Comparison of ENCODE assay signal across 8 mouse cellular contexts in the genomic region with DNA sequence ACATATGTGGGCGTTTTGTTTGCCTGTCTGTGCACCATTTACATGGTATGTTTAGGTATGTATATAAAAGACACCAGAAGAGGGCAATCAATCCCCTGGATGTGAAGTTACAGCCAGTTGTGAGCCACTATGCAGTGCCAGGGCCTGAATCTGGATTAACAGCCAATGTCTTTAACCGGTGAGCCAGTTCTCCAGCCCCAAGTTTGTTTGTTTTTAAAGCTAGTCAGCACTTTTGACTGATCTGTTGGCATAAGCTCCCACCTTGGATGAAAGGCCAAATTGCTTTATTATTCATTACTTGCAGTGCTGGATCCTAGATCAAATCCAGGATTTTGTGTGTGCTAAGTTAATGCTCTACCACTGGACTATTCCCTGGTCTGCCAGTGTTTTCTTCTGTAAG. TPM values are rescaled to one million over a fixed set of nuclear protein-coding genes. Genes with fewer than 3 reads are reported as not detected.
DNase-seq lines count a peak whose midpoint lies in the region; ATAC-seq lines count a peak whose summit lies in the region.

No protein-coding gene starts in this region.

- ATAC-seq in forebrain, embryonic 15.5 days (replicated peaks) = no peak
- ATAC-seq in liver, embryonic 11.5 days (replicated peaks; ENCODE audit: low FRiP score) = no peak

- 58% methylated on average over 2 of the region's 2 CpGs for WGBS in forebrain, embryonic 15.5 days
- WGBS in liver, embryonic 11.5 days = 68% methylated on average over 2 of the region's 2 CpGs

- intact Hi-C loops in gastrocnemius, postnatal 36 days (cut with DNase I) = no loop called here

- no peaks in the 10 kb centered on the region for H3K36me3 ChIP-seq in forebrain, embryonic 15.5 days
- no peaks in the 10 kb centered on the region for H3K36me3 ChIP-seq in liver, embryonic 11.5 days (ENCODE audit: control insufficient read depth, insufficient read depth, low read length)

- peak overlapping the region; percentile 76; the same call in 1 of the 2 replicates for H3K4me3 ChIP-seq in forebrain, embryonic 15.5 days
- peak overlapping the region; percentile 78; the same call in 1 of the 2 replicates for H3K4me3 ChIP-seq in liver, embryonic 11.5 days (ENCODE audit: low read depth, low read length)

- no peaks in the 10 kb centered on the region for H3K27me3 ChIP-seq in forebrain, embryonic 15.5 days
- H3K27me3 ChIP-seq in liver, embryonic 11.5 days (replicated peaks; ENCODE audit: control insufficient read depth, insufficient read depth, low read length) = no peaks in the 10 kb centered on the region

- peak; percentile 19 for DNase-seq in embryo, embryonic 11 days
- no peak for DNase-seq in embryo, embryonic 9.5 days (ENCODE audit: extremely low spot score)
- peak; percentile 17 for DNase-seq in CD4-positive helper T cell, adult 2 months (ENCODE audit: low read depth, low spot score)
- DNase-seq in liver, embryonic 11.5 days (ENCODE audit: low spot score) = no peak
- DNase-seq in urinary bladder, adult 2 months (ENCODE audit: low spot score) = no peak
- no peak for DNase-seq in left cerebral cortex, adult 8-10 months (ENCODE audit: low spot score in 2 of 2)
- DNase-seq in gastrocnemius, postnatal 36 days = no peak

- H3K27ac ChIP-seq in forebrain, embryonic 15.5 days (replicated peaks) = 0 out of 2 replicates have a peak overlapping the region, but pooled peaks have one; percentile 57
- peak overlapping the region; percentile 53; the same call in 1 of the 2 replicates for H3K27ac ChIP-seq in liver, embryonic 11.5 days (ENCODE audit: low read depth, low read length)

- H3K9ac ChIP-seq in forebrain, embryonic 15.5 days (replicated peaks) = peak overlapping the region; percentile 74; the same call in 1 of the 2 replicates
- no peak overlapping the region for H3K9ac ChIP-seq in liver, embryonic 11.5 days (ENCODE audit: low read depth, low read length)

- H3K4me1 ChIP-seq in forebrain, embryonic 15.5 days = peaks cover 20% of the 10 kb centered on the region
- H3K4me1 ChIP-seq in liver, embryonic 11.5 days (replicated peaks; ENCODE audit: control insufficient read depth, insufficient read depth, low read length) = peaks cover 9% of the 10 kb centered on the region

- H3K9me3 ChIP-seq in forebrain, embryonic 15.5 days = no peaks in the 10 kb centered on the region
- no peaks in the 10 kb centered on the region for H3K9me3 ChIP-seq in liver, embryonic 11.5 days (ENCODE audit: control insufficient read depth, low read length)

- peak overlapping the region; percentile 68 for H3K4me2 ChIP-seq in forebrain, embryonic 15.5 days (replicated peaks)
- peak overlapping the region; percentile 99 for H3K4me2 ChIP-seq in liver, embryonic 11.5 days

RNA-seq across cellular contexts. Expression of a gene that starts 1.3 kb away (rescaled TPM):
- 47.9 and 48.7 TPM in 2 replicates for polyA plus RNA-seq in forebrain, embryonic 15.5 days (2015; fragmentation: Nextera tagmentation; extraction: Ambion mirVana)
- 12.6 and 12.8 TPM in 2 replicates for polyA plus RNA-seq in liver, embryonic 11.5 days (2014; fragmentation: Nextera tagmentation; extraction: Ambion mirVana)
- 71.5 and 86.7 TPM in 2 replicates for polyA plus RNA-seq in urinary bladder, adult 2 months (2012; rRNA removed)
- 100 to 1,000 TPM; 205 to 222 (median 215) TPM for total RNA-seq in left cerebral cortex, adult 8-10 months (2022)
- total RNA-seq in gastrocnemius, postnatal 36 days (2021) = 10 to 100 TPM; 59.4 to 61.5 TPM

RNA-seq across cellular contexts. Expression of a gene that starts 1.7 kb away (rescaled TPM):
- 5.7 and 7.3 TPM in 2 replicates for polyA plus RNA-seq in forebrain, embryonic 15.5 days (2015; fragmentation: Nextera tagmentation; extraction: Ambion mirVana)
- 1.3 and 1.6 TPM in 2 replicates for polyA plus RNA-seq in liver, embryonic 11.5 days (2014; fragmentation: Nextera tagmentation; extraction: Ambion mirVana)
- 2.3 and 2.7 TPM in 2 replicates for polyA plus RNA-seq in urinary bladder, adult 2 months (2012; rRNA removed)
- total RNA-seq in left cerebral cortex, adult 8-10 months (2022) = 10 to 100 TPM in 1 of 4 experiments, 1 to 10 TPM in 3; 8.6 to 12.8 (median 9.3) TPM
- 1 to 10 TPM; 1.1 to 1.2 TPM for total RNA-seq in gastrocnemius, postnatal 36 days (2021)

Comparison
In these comparisons a context has a peak if more than half of its experiments do, and no peak if none do; other contexts are left out.
1. DNase-seq: peak in embryo, embryonic 11 days (single experiment) and CD4-positive helper T cell, adult 2 months (single experiment); none in embryo, embryonic 9.5 days (single experiment), liver, embryonic 11.5 days (single experiment), urinary bladder, adult 2 months (single experiment), left cerebral cortex, adult 8-10 months (0 of 2) and gastrocnemius, postnatal 36 days (0 of 2).